Mouse (Mus musculus): ENCODE data around the gene Gdf2. TPM values are rescaled to one million over a fixed set of nuclear protein-coding genes. Genes with fewer than 3 reads are reported as not detected.

Gdf2 gene
- polyA plus RNA-seq, 1 experiment from 2014 or later, result not detected

DNA sequence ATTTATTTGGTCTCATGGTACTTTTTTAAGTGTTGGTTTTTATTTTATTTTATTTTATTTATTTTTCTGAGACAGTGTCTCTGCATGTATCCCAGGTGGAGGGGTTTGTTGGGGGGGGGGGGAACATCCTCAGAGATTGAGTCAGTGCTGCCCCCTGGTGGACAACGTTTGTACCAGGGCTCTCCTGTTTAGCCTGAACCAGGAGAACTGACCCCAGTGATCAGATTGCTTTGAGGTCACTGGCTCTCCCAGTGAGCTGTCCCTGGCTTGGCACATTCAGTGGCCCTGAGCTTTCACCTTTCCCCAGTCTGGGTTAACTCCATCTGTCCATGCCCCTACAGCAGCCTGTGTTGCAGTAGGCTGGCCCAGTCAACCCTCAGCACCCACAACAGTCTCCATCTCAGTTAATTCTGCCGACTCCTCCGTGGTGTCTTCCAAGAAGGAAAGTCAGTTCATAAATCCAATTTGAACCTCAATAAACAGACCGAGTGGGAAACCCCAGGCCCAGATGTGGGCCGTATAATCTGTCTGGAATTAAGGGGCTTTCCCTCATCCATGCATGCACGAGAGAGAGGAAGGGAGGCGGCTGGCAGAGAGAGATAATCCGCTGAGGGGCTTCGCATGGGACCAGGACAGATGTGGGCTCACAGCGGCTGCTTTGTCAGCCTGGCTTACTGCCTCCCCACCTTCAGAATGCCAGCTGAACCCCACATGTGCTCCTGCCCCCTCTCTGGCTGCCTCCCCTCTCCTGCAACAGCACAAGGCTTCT is 7.7 kb upstream of the Gdf2 start:
- H3K9ac ChIP-seq (replicated peaks; ENCODE audit: low read depth), result no peak overlapping the region
- ATAC-seq (no peak), DNase-seq (ENCODE audit: low spot score) (peak; percentile 23)
- H3K36me3 ChIP-seq (ENCODE audit: insufficient read depth, low read length), result no peaks in the 10 kb centered on the region
- no peak overlapping the region for H3K4me2 ChIP-seq (replicated peaks; ENCODE audit: low read depth, low read length)
- no peak overlapping the region for H3K4me3 ChIP-seq (ENCODE audit: low read depth, low read length)
- TF ChIP-seq EP300 (IDR thresholded peaks at IDR 0.05) (no peak), CTCF (IDR thresholded peaks at IDR 0.05) (peak; percentile 70)
- peaks cover 25% of the 10 kb centered on the region; the same call in 1 of the 2 replicates for H3K27me3 ChIP-seq (replicated peaks; ENCODE audit: insufficient read depth, low read length)
- H3K27ac ChIP-seq (ENCODE audit: low read length), result no peak overlapping the region
- no peaks in the 10 kb centered on the region for H3K4me1 ChIP-seq (ENCODE audit: insufficient read depth, low read depth, low read length)
- no peaks in the 10 kb centered on the region for H3K9me3 ChIP-seq (ENCODE audit: low read length)
- WGBS, result 70% methylated on average over 10 of the region's 10 CpGs

DNA sequence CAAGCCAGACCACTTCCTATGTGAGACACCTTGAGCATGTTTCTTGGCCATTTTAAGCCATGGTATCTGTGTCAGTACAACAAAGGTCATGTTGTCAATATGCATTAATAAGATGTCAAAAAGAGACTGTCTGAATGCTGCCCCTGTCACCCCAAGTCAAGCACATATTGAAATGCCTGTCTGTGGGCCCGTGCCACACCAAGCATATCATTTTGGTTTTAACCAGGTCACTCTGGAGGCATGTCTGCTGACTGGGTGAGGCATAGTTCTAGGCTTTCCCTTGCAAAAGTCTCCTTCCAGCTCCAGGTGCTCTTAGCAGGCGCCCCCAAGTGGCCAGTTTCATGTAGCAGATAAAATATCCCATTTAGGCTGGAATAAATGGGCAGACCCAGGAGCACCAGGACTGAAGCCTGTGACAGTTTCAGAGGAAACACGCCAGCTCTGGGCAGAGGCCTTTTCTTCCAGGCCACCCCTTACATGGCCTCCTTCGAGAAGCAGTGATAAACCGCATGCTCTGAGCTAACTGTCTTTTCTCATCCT is 7.0 kb upstream of the Gdf2 start:
- H3K27me3 ChIP-seq (replicated peaks; ENCODE audit: insufficient read depth, low read length), result peaks cover 25% of the 10 kb centered on the region; the same call in 1 of the 2 replicates
- no peaks in the 10 kb centered on the region for H3K9me3 ChIP-seq (ENCODE audit: low read length)
- no peak overlapping the region for H3K4me2 ChIP-seq (replicated peaks; ENCODE audit: low read depth, low read length)
- H3K36me3 ChIP-seq (ENCODE audit: insufficient read depth, low read length), result no peaks in the 10 kb centered on the region
- ATAC-seq (no peak), DNase-seq (ENCODE audit: low spot score) (peak; percentile 41)
- WGBS, result 39% methylated on average over 5 of the region's 5 CpGs
- no peak overlapping the region for H3K9ac ChIP-seq (replicated peaks; ENCODE audit: low read depth)
- no peaks in the 10 kb centered on the region for H3K4me1 ChIP-seq (ENCODE audit: insufficient read depth, low read depth, low read length)
- TF ChIP-seq CTCF (IDR thresholded peaks at IDR 0.05), result peak; percentile 65
- no peak for TF ChIP-seq EP300 (IDR thresholded peaks at IDR 0.05)
- no peak overlapping the region for H3K27ac ChIP-seq (ENCODE audit: low read length)
- H3K4me3 ChIP-seq (ENCODE audit: low read depth, low read length), result no peak overlapping the region

DNA sequence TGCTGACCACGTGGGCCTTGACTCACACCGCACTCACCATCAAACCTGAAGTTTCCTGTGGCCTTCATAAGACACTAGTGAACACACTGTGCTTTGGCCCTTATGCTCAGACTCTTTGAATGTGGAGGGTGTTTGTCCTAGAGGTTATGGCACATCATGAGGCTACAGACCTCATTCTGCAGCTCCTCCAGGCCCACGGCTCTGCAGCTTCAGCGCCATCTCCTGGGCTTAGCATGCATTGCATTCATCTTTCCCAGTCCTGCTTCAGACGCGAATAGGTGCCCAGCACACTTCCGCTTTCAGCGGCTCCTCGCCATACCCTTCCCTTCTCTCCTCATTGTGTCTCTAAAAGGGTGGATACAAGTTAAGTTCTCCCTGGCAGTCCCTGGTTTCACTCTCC is 1.7 kb upstream of the Gdf2 start:
- 27% methylated on average over 9 of the region's 9 CpGs for WGBS
- no peaks in the 10 kb centered on the region for H3K9me3 ChIP-seq (ENCODE audit: low read length)
- no peaks in the 10 kb centered on the region for H3K27me3 ChIP-seq (replicated peaks; ENCODE audit: insufficient read depth, low read length)
- no peaks in the 10 kb centered on the region for H3K36me3 ChIP-seq (ENCODE audit: insufficient read depth, low read length)
- H3K27ac ChIP-seq (ENCODE audit: low read length), result no peak overlapping the region
- no peaks in the 10 kb centered on the region for H3K4me1 ChIP-seq (ENCODE audit: insufficient read depth, low read depth, low read length)
- TF ChIP-seq CTCF (IDR thresholded peaks at IDR 0.05), result peak; percentile 91
- TF ChIP-seq EP300 (IDR thresholded peaks at IDR 0.05), result no peak
- no peak overlapping the region for H3K4me3 ChIP-seq (ENCODE audit: low read depth, low read length)
- H3K9ac ChIP-seq (replicated peaks; ENCODE audit: low read depth), result no peak overlapping the region
- ATAC-seq (0 out of 2 replicates have a peak, but pooled peaks have one; percentile 33), DNase-seq (ENCODE audit: low spot score) (peak; percentile 64)
- no peak overlapping the region for H3K4me2 ChIP-seq (replicated peaks; ENCODE audit: low read depth, low read length)

DNA sequence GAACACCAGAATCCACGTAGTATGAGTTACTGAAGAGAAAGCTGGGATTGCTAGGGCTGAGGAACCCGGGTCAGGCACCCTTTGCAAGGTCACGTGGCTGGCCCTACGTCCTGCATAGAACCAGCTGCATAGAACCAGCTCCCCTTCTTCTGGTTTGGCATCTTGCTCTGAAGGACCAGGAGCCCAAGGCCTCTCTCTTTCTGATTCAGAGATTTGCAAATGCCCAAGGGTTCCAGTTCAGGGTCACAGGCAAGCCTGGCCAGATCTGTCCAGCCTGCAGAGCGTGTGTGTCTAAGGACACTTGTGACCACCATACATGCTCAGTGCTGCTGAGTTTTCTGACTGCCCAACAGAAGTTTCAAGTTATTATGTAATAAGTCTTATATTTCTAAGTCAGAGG is 1.4 kb downstream of the Gdf2 start:
- Histone ChIP-seq H3K4me1 (ENCODE audit: insufficient read depth, low read depth, low read length) (no peaks in the 10 kb centered on the region), H3K4me3 (ENCODE audit: low read depth, low read length) (no peak overlapping the region), H3K27ac (ENCODE audit: low read length) (no peak overlapping the region), H3K36me3 (ENCODE audit: insufficient read depth, low read length) (no peaks in the 10 kb centered on the region), H3K9me3 (ENCODE audit: low read length) (no peaks in the 10 kb centered on the region), H3K9ac (replicated peaks; ENCODE audit: low read depth) (no peak overlapping the region), H3K27me3 (replicated peaks; ENCODE audit: insufficient read depth, low read length) (no peaks in the 10 kb centered on the region), H3K4me2 (replicated peaks; ENCODE audit: low read depth, low read length) (no peak overlapping the region)
- no peak for ATAC-seq
- no peak for DNase-seq (ENCODE audit: low spot score)
- TF ChIP-seq EP300 (IDR thresholded peaks at IDR 0.05), result no peak
- TF ChIP-seq CTCF (IDR thresholded peaks at IDR 0.05), result no peak
- 75% methylated on average over 5 of the region's 5 CpGs for WGBS

DNA sequence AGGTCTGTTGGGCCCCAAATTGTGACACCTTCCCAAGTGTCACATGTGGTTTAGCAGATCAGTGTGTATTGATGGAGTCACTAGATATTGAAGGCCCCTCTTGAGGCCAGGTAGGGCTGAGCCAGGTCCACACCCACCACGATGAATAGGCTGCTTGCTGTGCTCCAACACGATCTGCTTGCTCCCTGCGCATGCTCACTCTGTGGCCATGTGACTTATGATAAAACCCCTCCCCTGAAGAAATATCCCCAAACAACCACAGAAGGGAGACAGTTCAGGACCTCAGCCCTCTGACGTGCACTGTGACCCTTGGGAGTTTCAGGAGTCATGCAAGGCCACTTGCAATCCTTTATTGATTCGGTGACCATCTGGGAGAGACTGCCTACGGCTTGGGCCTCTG is 5.3 kb downstream of the Gdf2 start:
- Histone ChIP-seq H3K9me3 (ENCODE audit: low read length) (no peaks in the 10 kb centered on the region), H3K36me3 (ENCODE audit: insufficient read depth, low read length) (no peaks in the 10 kb centered on the region), H3K27me3 (replicated peaks; ENCODE audit: insufficient read depth, low read length) (no peaks in the 10 kb centered on the region), H3K4me2 (replicated peaks; ENCODE audit: low read depth, low read length) (no peak overlapping the region), H3K4me3 (ENCODE audit: low read depth, low read length) (no peak overlapping the region), H3K9ac (replicated peaks; ENCODE audit: low read depth) (no peak overlapping the region), H3K4me1 (ENCODE audit: insufficient read depth, low read depth, low read length) (no peaks in the 10 kb centered on the region), H3K27ac (ENCODE audit: low read length) (no peak overlapping the region)
- DNase-seq (ENCODE audit: low spot score) (no peak), ATAC-seq (no peak)
- WGBS, result 72% methylated on average over 6 of the region's 6 CpGs
- no peak for TF ChIP-seq EP300 (IDR thresholded peaks at IDR 0.05)
- no peak for TF ChIP-seq CTCF (IDR thresholded peaks at IDR 0.05)

DNA sequence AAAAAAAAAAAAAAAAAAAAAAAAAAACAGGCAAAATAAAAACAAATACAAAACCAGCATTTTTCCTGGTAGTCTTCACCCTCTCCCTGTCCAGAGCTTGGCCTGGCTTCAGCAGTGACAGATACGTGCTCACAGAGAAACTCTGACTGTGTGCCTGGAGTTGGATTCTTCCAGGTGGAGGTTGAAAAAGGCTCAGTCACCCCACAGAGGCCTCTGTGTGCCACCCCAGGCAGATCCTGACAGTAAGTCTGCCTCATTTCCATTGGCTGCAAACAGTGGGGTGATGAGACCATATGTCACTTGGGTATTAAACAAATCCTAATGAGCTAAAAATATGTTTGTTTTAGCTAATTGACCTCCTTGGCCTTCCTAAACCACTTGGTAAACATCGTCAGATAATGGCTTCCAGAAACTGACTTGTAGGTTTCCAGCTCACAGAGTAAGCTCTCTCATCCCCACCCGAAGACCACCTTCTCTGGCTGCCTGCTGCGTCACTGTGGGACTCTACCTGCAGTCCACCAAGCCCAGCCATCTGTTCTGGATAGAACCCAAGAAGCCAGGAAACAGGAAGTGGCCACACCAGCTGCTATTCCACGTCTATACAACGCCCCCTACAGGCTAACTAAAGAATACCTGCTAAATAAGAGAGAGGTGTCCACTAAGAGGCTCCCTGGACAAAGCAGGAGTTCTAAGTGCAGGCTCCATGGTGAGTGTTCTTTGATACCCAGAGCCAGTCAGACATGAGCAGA is 11.6 kb downstream of the Gdf2 start:
- Histone ChIP-seq H3K27me3 (replicated peaks; ENCODE audit: insufficient read depth, low read length) (no peaks in the 10 kb centered on the region), H3K9me3 (ENCODE audit: low read length) (no peaks in the 10 kb centered on the region), H3K4me3 (ENCODE audit: low read depth, low read length) (no peak overlapping the region), H3K36me3 (ENCODE audit: insufficient read depth, low read length) (no peaks in the 10 kb centered on the region), H3K27ac (ENCODE audit: low read length) (no peak overlapping the region), H3K9ac (replicated peaks; ENCODE audit: low read depth) (no peak overlapping the region), H3K4me1 (ENCODE audit: insufficient read depth, low read depth, low read length) (no peaks in the 10 kb centered on the region), H3K4me2 (replicated peaks; ENCODE audit: low read depth, low read length) (no peak overlapping the region)
- peak; percentile 25; the same call in 1 of the 2 replicates for TF ChIP-seq CTCF (IDR thresholded peaks at IDR 0.05)
- TF ChIP-seq EP300 (IDR thresholded peaks at IDR 0.05), result no peak
- WGBS, result 39% methylated on average over 6 of the region's 6 CpGs
- ATAC-seq, result no peak
- no peak for DNase-seq (ENCODE audit: low spot score)
